Mouse (Mus musculus) liver, postnatal 0 days (tissue): ENCODE data around the gene Bahd1. TPM values are rescaled to one million over a fixed set of nuclear protein-coding genes. Genes with fewer than 3 reads are reported as not detected.

Experiments used
- ATAC-seq: fragments of 200-750 bp; cut with Nextera tagmentation; 2 replicates; pipeline ENCODE4 v1.8.0; 2017; ENCODE audit warnings: mild to moderate bottlenecking, moderate library complexity
- DNase-seq: peaks from one replicate; pipeline ENCODE4 v3.0.0-alpha.2; 2016
- H3K27ac ChIP-seq: fragments of 300-500 bp; sonication (generic); 2 replicates; pipeline ENCODE4 v1.5.1; 2014; ENCODE audit warnings: antibody characterized with exemption, moderate library complexity, mild to moderate bottlenecking, low read depth
- H3K27me3 ChIP-seq: fragments of 300-500 bp; sonication (generic); 2 replicates; pipeline ENCODE4 v1.6.1; 2014; ENCODE audit warnings: low read length, control low read depth, mixed read lengths; ENCODE audit not compliant: insufficient read depth
- H3K36me3 ChIP-seq: fragments of 300-500 bp; sonication (generic); replicated peaks from 2 replicates; pipeline ENCODE4 v1.6.1; 2014; ENCODE audit warnings: mild to moderate bottlenecking, control low read depth, low read length, moderate library complexity, mixed read lengths; ENCODE audit not compliant: insufficient read depth
- H3K4me1 ChIP-seq: fragments of 300-500 bp; sonication (generic); 2 replicates; pipeline ENCODE4 v1.6.1; 2014; ENCODE audit warnings: antibody characterized with exemption, mild to moderate bottlenecking, control low read depth; ENCODE audit not compliant: insufficient read depth
- H3K4me2 ChIP-seq: fragments of 300-500 bp; sonication (generic); 2 replicates; pipeline ENCODE4 v1.6.1; 2014; ENCODE audit warnings: low read depth, mild to moderate bottlenecking, low read length, moderate library complexity, mixed read lengths
- H3K4me3 ChIP-seq: fragments of 300-500 bp; sonication (generic); 2 replicates; pipeline ENCODE4 v1.5.1; 2014; ENCODE audit warnings: low read depth, low read length
- H3K9ac ChIP-seq: fragments of 300-500 bp; sonication (generic); replicated peaks from 2 replicates; pipeline ENCODE4 v1.6.1; 2014; ENCODE audit warnings: mild to moderate bottlenecking, moderate library complexity
- H3K9me3 ChIP-seq: fragments of 300-500 bp; sonication (generic); 2 replicates; pipeline ENCODE4 v1.6.1; 2016; ENCODE audit warnings: mild to moderate bottlenecking, control low read depth, low read length, mixed read lengths
- CTCF ChIP-seq: sonication (generic); IDR thresholded peaks from 2 replicates; pipeline ENCODE4 v1.5.1; 2016; ENCODE audit warnings: antibody characterized with exemption, low read depth
- EP300 ChIP-seq: IDR thresholded peaks from 2 replicates; pipeline ENCODE4 v1.6.1; 2016; ENCODE audit warnings: antibody characterized with exemption, low read depth, mild to moderate bottlenecking
- WGBS: fragments of 180-500 bp; shearing (Covaris S2); extraction: QIAGEN DNeasy Blood & Tissue Kit; methylation state at CpG from one replicate; pipeline ENCODE4 v1.1.7; 2014; ENCODE audit not compliant: insufficient replicate concordance; 5-methylcytosine and 5-hydroxymethylcytosine counted together
- polyA plus RNA-seq: library from polyadenylated mRNA; unstranded; fragments of >200 nt; fragmentation: Nextera tagmentation; extraction: Ambion mirVana; gene quantifications from 2 replicates; pipeline ENCODE4 v1.2.1, GENCODE M21; 2015

Gene Bahd1
- polyA plus RNA-seq, 1 experiment from 2014 or later = 2.5 TPM

DNA sequence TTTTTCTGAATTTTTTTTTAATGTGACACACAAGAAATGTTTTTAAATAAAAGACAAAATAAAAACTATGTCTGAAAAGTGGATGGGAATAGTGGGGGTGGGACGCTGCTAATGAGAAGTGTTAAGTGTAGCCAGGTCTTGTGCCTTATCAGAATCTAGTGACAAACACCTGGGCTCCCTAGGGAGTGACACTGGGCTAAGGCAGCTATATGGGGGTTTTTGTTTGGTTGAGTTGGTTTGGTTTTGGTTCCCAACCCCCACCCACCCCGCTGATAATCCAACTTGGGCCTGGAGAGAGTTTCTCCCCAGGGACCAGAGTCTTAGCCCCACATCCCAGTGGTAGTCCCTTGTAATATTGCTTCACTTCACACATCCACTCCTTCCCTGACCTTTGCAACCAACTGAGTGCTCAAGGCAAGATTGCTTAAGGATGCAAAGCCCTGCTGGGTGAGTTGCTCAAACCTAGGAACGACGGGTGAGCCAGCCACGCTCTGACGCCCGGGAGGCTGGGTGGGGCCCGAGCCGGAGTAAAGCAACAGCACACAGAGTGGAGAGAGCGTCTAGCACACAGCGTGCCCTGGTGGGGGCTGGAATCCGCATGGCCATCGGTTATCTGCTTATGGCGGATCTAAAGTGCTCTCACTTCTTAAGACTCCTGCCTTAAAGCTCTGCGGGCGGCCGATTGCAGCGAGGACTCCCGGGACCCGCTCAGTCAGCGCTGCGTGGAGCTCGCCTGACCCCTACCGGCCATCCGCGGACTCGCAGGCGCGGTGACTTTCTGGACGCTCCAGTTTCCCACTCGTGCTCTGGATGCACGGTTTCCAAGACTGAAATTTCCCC lies 17.1 kb upstream of the Bahd1 start:
- peak; percentile 61 for ATAC-seq
- 3% methylated on average over 32 of the region's 32 CpGs for WGBS
- peaks cover 21% of the 10 kb centered on the region for H3K4me1 ChIP-seq
- H3K27me3 ChIP-seq = peaks cover 2% of the 10 kb centered on the region; the same call in 1 of the 2 replicates
- no peak overlapping the region for H3K27ac ChIP-seq
- peak; percentile 36; the same call in 1 of the 2 replicates for TF ChIP-seq EP300
- peak; percentile 100 for TF ChIP-seq CTCF
- DNase-seq = peak; percentile 90
- H3K9me3 ChIP-seq = no peaks in the 10 kb centered on the region
- H3K4me3 ChIP-seq = peak overlapping the region; percentile 44
- H3K36me3 ChIP-seq = peaks cover 6% of the 10 kb centered on the region; the same call in 1 of the 2 replicates
- H3K4me2 ChIP-seq = peak overlapping the region; percentile 76
- H3K9ac ChIP-seq = no peak overlapping the region

- H3K4me2 ChIP-seq = peak overlapping the region; percentile 72
- peaks cover 2% of the 10 kb centered on the region; the same call in 1 of the 2 replicates for H3K27me3 ChIP-seq
- no peaks in the 10 kb centered on the region for H3K36me3 ChIP-seq
- no peaks in the 10 kb centered on the region for H3K9me3 ChIP-seq
- peak; percentile 37 for ATAC-seq
- no peak for DNase-seq
- H3K4me3 ChIP-seq = peak overlapping the region; percentile 32; the same call in 1 of the 2 replicates
- peaks cover 26% of the 10 kb centered on the region for H3K4me1 ChIP-seq
- 46% methylated on average over 13 of the region's 13 CpGs for WGBS
- peak overlapping the region; percentile 39; the same call in 1 of the 2 replicates for H3K9ac ChIP-seq
- TF ChIP-seq CTCF (no peak), EP300 (no peak)
- peak overlapping the region; percentile 61 for H3K27ac ChIP-seq
Measured at GRCm38 (mm10) chr2:118887440-118887839, 12.7 kb upstream of the Bahd1 start.

DNA sequence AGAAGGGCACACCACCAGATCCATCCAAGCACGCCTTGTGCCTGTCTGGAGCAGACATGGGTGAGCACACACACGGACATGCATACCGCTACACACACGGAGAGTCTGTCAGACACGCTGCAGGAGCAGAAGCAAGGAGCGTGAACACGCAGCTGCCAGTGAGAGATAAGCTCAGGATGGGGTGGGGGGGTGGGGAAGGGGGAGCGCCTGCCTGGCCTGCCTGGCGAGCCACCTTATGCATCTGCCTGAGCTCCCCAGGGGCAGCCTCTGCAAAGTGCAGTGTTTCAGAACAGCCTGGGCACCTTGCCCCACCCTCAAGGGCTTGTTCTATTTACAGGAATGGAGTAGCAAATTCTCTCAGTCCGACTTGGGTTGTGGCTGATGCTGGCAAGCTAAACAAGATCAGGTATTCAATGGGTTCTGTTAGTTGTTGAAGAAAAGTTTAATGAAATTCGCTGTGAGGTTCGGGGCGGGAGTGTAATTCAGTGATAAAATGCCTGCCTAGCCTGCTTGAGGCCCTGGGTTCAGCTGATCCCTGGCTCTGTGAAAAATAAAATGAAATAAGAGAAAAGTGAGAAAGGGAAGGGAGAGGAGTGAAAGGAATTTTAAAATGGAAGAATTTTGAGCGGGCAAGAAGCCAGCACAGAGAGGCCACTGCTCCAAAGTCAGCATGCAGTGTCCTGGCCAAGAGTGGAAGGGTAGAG lies 12.2 kb upstream of the Bahd1 start:
- peaks cover 20% of the 10 kb centered on the region for H3K4me1 ChIP-seq
- peak overlapping the region; percentile 69 for H3K27ac ChIP-seq
- DNase-seq = peak; percentile 81
- no peaks in the 10 kb centered on the region for H3K9me3 ChIP-seq
- no peak for TF ChIP-seq CTCF
- peak; percentile 52; the same call in 1 of the 2 replicates for TF ChIP-seq EP300
- peaks cover 2% of the 10 kb centered on the region; the same call in 1 of the 2 replicates for H3K27me3 ChIP-seq
- H3K4me3 ChIP-seq = peak overlapping the region; percentile 32; the same call in 1 of the 2 replicates
- no peaks in the 10 kb centered on the region for H3K36me3 ChIP-seq
- peak overlapping the region; percentile 72 for H3K4me2 ChIP-seq
- WGBS = 14% methylated on average over 14 of the region's 14 CpGs
- H3K9ac ChIP-seq = peak overlapping the region; percentile 39; the same call in 1 of the 2 replicates
- peak; percentile 89 for ATAC-seq

GRCm38 (mm10) chr2:118891173-118891572 lies 9.0 kb upstream of the Bahd1 start:
- Histone ChIP-seq H3K4me2 (no peak overlapping the region), H3K9ac (no peak overlapping the region), H3K9me3 (no peaks in the 10 kb centered on the region), H3K4me3 (no peak overlapping the region), H3K36me3 (no peaks in the 10 kb centered on the region), H3K27me3 (peaks cover 22% of the 10 kb centered on the region), H3K4me1 (peaks cover 17% of the 10 kb centered on the region), H3K27ac (no peak overlapping the region)
- DNase-seq = no peak
- no peak for ATAC-seq
- no peak for TF ChIP-seq EP300
- TF ChIP-seq CTCF = no peak
- WGBS = 84% methylated on average over 4 of the region's 4 CpGs

DNA sequence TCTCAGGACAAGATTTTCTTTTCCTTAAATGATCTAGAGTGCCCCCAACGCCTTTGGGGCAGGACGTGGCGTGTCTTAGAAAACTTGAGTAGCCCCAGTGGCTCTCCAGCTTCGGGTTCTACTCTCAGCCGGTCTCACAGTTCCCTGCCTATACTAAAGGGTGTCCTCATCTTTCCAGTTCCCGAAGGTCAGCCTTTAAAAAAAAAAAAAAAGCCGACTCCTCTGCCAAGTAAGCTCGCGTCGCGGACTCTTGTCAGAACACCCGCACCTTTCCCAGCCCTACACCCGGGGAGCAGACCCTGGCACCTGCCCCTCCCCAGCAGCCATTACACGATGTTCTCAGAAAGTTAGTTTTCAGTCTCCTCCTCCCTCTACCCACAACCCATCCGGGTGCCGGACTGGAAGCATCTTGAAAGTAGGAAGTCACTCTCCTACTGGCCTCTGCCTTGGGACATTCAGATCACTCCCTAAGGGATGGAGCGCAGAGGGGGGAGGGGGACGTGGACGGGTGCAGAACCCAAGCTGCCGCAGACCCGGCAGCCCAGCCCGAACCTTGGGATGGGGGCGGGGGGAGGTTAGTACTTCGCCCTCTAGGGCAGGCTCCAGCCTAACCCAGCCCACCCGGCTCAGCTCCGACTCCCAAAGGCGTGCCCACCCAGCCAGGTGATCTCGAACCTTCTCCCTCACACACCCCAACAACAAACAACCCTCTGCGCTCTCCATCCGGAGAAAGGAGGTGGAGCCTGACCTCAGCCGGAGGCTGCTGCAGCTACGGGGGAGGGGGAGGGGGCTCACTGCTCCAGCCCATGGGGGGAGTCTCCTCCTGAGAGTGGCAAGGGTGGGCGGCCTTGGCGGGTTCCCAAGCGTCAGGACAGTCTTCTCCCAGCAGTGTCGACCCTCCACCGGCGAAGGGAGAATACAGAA lies 3.9 kb upstream of the Bahd1 start:
- H3K4me2 ChIP-seq = peak overlapping the region; percentile 71
- peaks cover 67% of the 10 kb centered on the region for H3K27me3 ChIP-seq
- no peak overlapping the region; the same call in 1 of the 2 replicates for H3K9ac ChIP-seq
- DNase-seq = peak; percentile 49
- H3K36me3 ChIP-seq = no peaks in the 10 kb centered on the region
- no peak overlapping the region for H3K27ac ChIP-seq
- TF ChIP-seq EP300 (no peak), CTCF (no peak)
- WGBS = 2% methylated on average over 37 of the region's 38 CpGs
- no peak for ATAC-seq
- H3K4me3 ChIP-seq = peak overlapping the region; percentile 38
- peaks cover 24% of the 10 kb centered on the region for H3K4me1 ChIP-seq
- no peaks in the 10 kb centered on the region for H3K9me3 ChIP-seq
